ENCODE assay signal across 21 mouse cellular contexts in genomic region chr6:91120206-91120605, GRCm38 (mm10). TPM values are rescaled to one million over a fixed set of nuclear protein-coding genes. Genes with fewer than 3 reads are reported as not detected.
A peak's percentile ranks its signal among the peaks of the same experiment; 100 is the strongest.
DNase-seq lines count a peak whose midpoint lies in the region; ATAC-seq and TF ChIP-seq lines count a peak whose summit lies in the region.
"Had no signal": no experiment of that assay in that cellular context is flagged by ENCODE, and none has a peak within 500 bp of the region (broad histone marks: within the 10 kb centered on the region; RNA-seq: fewer than 3 reads in every experiment).

No protein-coding gene starts in this region.

- no peak overlapping the region for H3K4me2 ChIP-seq in lung, embryonic 14.5 days
- H3K4me2 ChIP-seq: forebrain, embryonic 13.5 days; heart, embryonic 12.5 days; hindbrain, embryonic 14.5 days had no signal

- H3K9me3 ChIP-seq in lung, embryonic 14.5 days (ENCODE audit: low read depth, low read length), result no peaks in the 10 kb centered on the region
- H3K9me3 ChIP-seq: forebrain, embryonic 13.5 days had no signal

- no peak for TF ChIP-seq CTCF in lung, embryonic 14.5 days (IDR thresholded peaks at IDR 0.05; ENCODE audit: low read depth)
- no peak for TF ChIP-seq CTCF in testis, adult 2 months (IDR thresholded peaks at IDR 0.05; ENCODE audit: control insufficient read depth, insufficient read depth, insufficient replicate concordance, low read depth, low read length)

- no peak for TF ChIP-seq POLR2A in testis, adult 2 months (IDR thresholded peaks at IDR 0.05; ENCODE audit: control insufficient read depth, low read depth, low read length)

- H3K9ac ChIP-seq in lung, embryonic 14.5 days, result no peak overlapping the region
- H3K9ac ChIP-seq: forebrain, embryonic 13.5 days; forebrain, postnatal 0 days; heart, embryonic 12.5 days; hindbrain, embryonic 14.5 days had no signal

- H3K27me3 ChIP-seq in lung, embryonic 14.5 days (ENCODE audit: insufficient read depth, low read length), result peaks cover 8% of the 10 kb centered on the region; the same call in 1 of the 2 replicates
- H3K27me3 ChIP-seq in testis, adult 2 months (ENCODE audit: control insufficient read depth, insufficient read depth, low read length), result no peaks in the 10 kb centered on the region
- H3K27me3 ChIP-seq: forebrain, embryonic 13.5 days had no signal

- H3K27ac ChIP-seq in lung, embryonic 14.5 days (ENCODE audit: low read depth), result no peak overlapping the region
- H3K27ac ChIP-seq in testis, adult 2 months (ENCODE audit: control insufficient read depth, insufficient read depth, low read depth, low read length), result peak overlapping the region; percentile 64
- H3K27ac ChIP-seq: embryonic facial prominence, embryonic 10.5 days; forebrain, embryonic 13.5 days; heart, adult 2 months; hindbrain, embryonic 10.5 days; hindbrain, embryonic 14.5 days had no signal

- DNase-seq in adrenal gland, adult 2 months, result peak; percentile 24
- no peak for DNase-seq in adrenal gland, postnatal 4 days (ENCODE audit: low spot score in 2 of 2)
- peak; percentile 33 for DNase-seq in kidney, postnatal 10 days
- no peak for DNase-seq in kidney, adult 9 months
- peak; percentile 18 for DNase-seq in lung, embryonic 14.5 days
- DNase-seq in lung, adult 18-20 months, result no peak
- no peak for DNase-seq in testis, postnatal 14 days (ENCODE audit: low spot score)
- DNase-seq: B cell, adult 2 months; cerebellum, adult 2 months; cerebellum, postnatal 10 days; forebrain, postnatal 0 days; gastrocnemius, postnatal 14 days; heart, adult 2 months had no signal

- H3K4me1 ChIP-seq in lung, embryonic 14.5 days (ENCODE audit: insufficient read depth), result no peaks in the 10 kb centered on the region
- H3K4me1 ChIP-seq in testis, adult 2 months (ENCODE audit: control insufficient read depth, insufficient read depth, low read length), result peaks cover 13% of the 10 kb centered on the region

- no peak for ATAC-seq in lung, embryonic 14.5 days (ENCODE audit: insufficient read depth)
- ATAC-seq: CD4-positive, CD25-positive, alpha-beta regulatory T cell, adult 4 months; forebrain, embryonic 13.5 days; forebrain, postnatal 0 days had no signal

- 67% methylated on average over 2 of the region's 2 CpGs for WGBS in lung, embryonic 14.5 days

- H3K36me3 ChIP-seq in lung, embryonic 14.5 days (ENCODE audit: insufficient read depth), result no peaks in the 10 kb centered on the region
- H3K36me3 ChIP-seq in testis, adult 2 months (ENCODE audit: control insufficient read depth, insufficient read depth, low read length), result no peaks in the 10 kb centered on the region
- H3K36me3 ChIP-seq: embryonic facial prominence, embryonic 10.5 days; G1E; heart, embryonic 12.5 days; hindbrain, embryonic 10.5 days had no signal

- no peak overlapping the region for H3K4me3 ChIP-seq in lung, embryonic 14.5 days (ENCODE audit: low read depth, low read length)
- H3K4me3 ChIP-seq in testis, adult 2 months (ENCODE audit: control insufficient read depth, low read depth, low read length), result no peak overlapping the region
- H3K4me3 ChIP-seq: embryonic facial prominence, embryonic 10.5 days; forebrain, embryonic 13.5 days; heart, adult 2 months; heart, embryonic 12.5 days; hindbrain, embryonic 10.5 days had no signal

RNA-seq across cellular contexts. Expression of gene Nup210, which starts 3.6 kb away (rescaled TPM):
- total RNA-seq in adrenal gland, adult 2 months (2021), result 1 to 10 TPM; 4.1 to 4.5 TPM
- polyA plus RNA-seq in adrenal gland, adult 2 months (2012; rRNA removed), result 6.3 and 6.7 TPM in 2 replicates
- 10 to 100 TPM; 17.0 to 24.6 TPM for total RNA-seq in adrenal gland, postnatal 4 days (2021)
- polyA plus RNA-seq in lung, embryonic 14.5 days (2014; fragmentation: Nextera tagmentation; extraction: Ambion mirVana), result 30.8 and 35.3 TPM in 2 replicates
- 6.1 and 9.9 TPM in 2 replicates for polyA plus RNA-seq in testis, adult 2 months (2012; rRNA removed)

RNA-seq across cellular contexts. Expression of gene Hdac11, which starts 36.3 kb away (rescaled TPM):
- total RNA-seq in adrenal gland, adult 2 months (2021), result 10 to 100 TPM in 1 of 2 experiments, 1 to 10 TPM in 1; 6.9 to 14.6 TPM
- polyA plus RNA-seq in adrenal gland, adult 2 months (2012; rRNA removed), result 8.1 and 11.8 TPM in 2 replicates
- total RNA-seq in adrenal gland, postnatal 4 days (2021), result 10 to 100 TPM; 12.9 to 17.8 TPM
- 8.1 and 8.8 TPM in 2 replicates for polyA plus RNA-seq in lung, embryonic 14.5 days (2014; fragmentation: Nextera tagmentation; extraction: Ambion mirVana)
- 146 and 168 TPM in 2 replicates for polyA plus RNA-seq in testis, adult 2 months (2012; rRNA removed)

Comparison
In these comparisons a context has a peak if more than half of its experiments do, and no peak if none do; other contexts are left out.
1. DNase-seq: peak in adrenal gland, adult 2 months (single experiment), kidney, postnatal 10 days (single experiment) and lung, embryonic 14.5 days (single experiment); none in adrenal gland, postnatal 4 days (0 of 2), kidney, adult 9 months (single experiment), lung, adult 18-20 months (0 of 2) and testis, postnatal 14 days (single experiment).
2. RNA of gene Hdac11, which starts 36.3 kb away (polyA plus RNA-seq): 146 to 168 TPM in testis, adult 2 months; 8.1 to 11.8 TPM in adrenal gland, adult 2 months and 8.1 to 8.8 TPM in lung, embryonic 14.5 days; every median in the first group is over 10 times any median in the second.